Mouse (Mus musculus) myocyte (in vitro differentiated cells): Measurements from ENCODE around the gene Ralbp1.

Experiments
- CEBPB ChIP-seq: IDR thresholded peaks from 2 replicates; pipeline ENCODE4 v1.6.1; 2011; ENCODE audit warnings: mild to moderate bottlenecking, moderate library complexity; ENCODE audit not compliant: poor library complexity, insufficient read depth, severe bottlenecking
- E2F4 ChIP-seq: IDR thresholded peaks from one replicate; pipeline ENCODE4 v1.6.1; 2011; ENCODE audit warnings: mild to moderate bottlenecking, control low read depth, moderate library complexity; ENCODE audit not compliant: insufficient read depth
- MAX ChIP-seq: IDR thresholded peaks from one replicate; pipeline ENCODE4 v1.6.1; 2011; ENCODE audit warnings: low read depth, mild to moderate bottlenecking, control low read depth
- MYOD1 ChIP-seq, 3 experiments: IDR thresholded peaks; one replicate each; pipeline ENCODE4 v1.6.1; 2011; ENCODE audit warnings: control low read depth in 2 of 3, low read depth in 2 of 3, mild to moderate bottlenecking in 2 of 3, moderate library complexity in 1 of 3; ENCODE audit not compliant: insufficient read length in 2 of 3, control insufficient read depth in 1 of 3
- MYOG ChIP-seq, 3 experiments: IDR thresholded peaks; one replicate each; pipeline ENCODE4 v1.6.1; 2011; ENCODE audit warnings: control low read depth in 2 of 3, low read depth in 2 of 3, mild to moderate bottlenecking in 2 of 3; ENCODE audit not compliant: insufficient read length in 2 of 3, control insufficient read depth in 1 of 3, insufficient read depth in 1 of 3
- POLR2A ChIP-seq: IDR thresholded peaks from one replicate; pipeline ENCODE4 v1.6.1; 2011; ENCODE audit warnings: low read depth, mild to moderate bottlenecking, control low read depth, moderate library complexity; ENCODE audit not compliant: insufficient read length
- POLR2AphosphoS2 ChIP-seq: IDR thresholded peaks from one replicate; pipeline ENCODE4 v1.6.1; 2011; ENCODE audit warnings: low read depth, control low read depth; ENCODE audit not compliant: insufficient read length
- REST ChIP-seq: IDR thresholded peaks from one replicate; pipeline ENCODE4 v1.6.1; 2011; ENCODE audit warnings: mild to moderate bottlenecking, control low read depth, moderate library complexity; ENCODE audit not compliant: insufficient read depth, insufficient read length
- SRF ChIP-seq: IDR thresholded peaks from one replicate; pipeline ENCODE4 v1.6.1; 2011; ENCODE audit warnings: low read depth; ENCODE audit not compliant: control insufficient read depth, insufficient read length
- TCF12 ChIP-seq: IDR thresholded peaks from one replicate; pipeline ENCODE4 v1.6.1; 2011; ENCODE audit warnings: mild to moderate bottlenecking, control low read depth; ENCODE audit not compliant: poor library complexity, insufficient read depth, severe bottlenecking
- USF1 ChIP-seq: IDR thresholded peaks from one replicate; pipeline ENCODE4 v1.6.1; 2011; ENCODE audit warnings: low read depth, mild to moderate bottlenecking, control low read depth, moderate library complexity

- TF ChIP-seq POLR2A: no peak
- TF ChIP-seq POLR2AphosphoS2: no peak
- TF ChIP-seq USF1: no peak
- no peak for TF ChIP-seq E2F4
- TF ChIP-seq MYOD1 (IDR thresholded peaks at IDR 0.05; ENCODE audit: control insufficient read depth in 1 of 3, insufficient read length in 2 of 3, low read depth in 2 of 3): no peak
- no peak for TF ChIP-seq MAX
- TF ChIP-seq CEBPB: no peak
- TF ChIP-seq SRF: no peak
- no peak for TF ChIP-seq MYOG (IDR thresholded peaks at IDR 0.05; ENCODE audit: control insufficient read depth in 1 of 3, insufficient read depth in 1 of 3, insufficient read length in 2 of 3, low read depth in 2 of 3)
- no peak for TF ChIP-seq TCF12
- no peak for TF ChIP-seq REST
These were observed 71.8 kb downstream of the Ralbp1 start for GRCm38 (mm10) chr17:65813763-65814162.
